Mouse (Mus musculus): ENCODE results near the gene Pam.

DNA sequence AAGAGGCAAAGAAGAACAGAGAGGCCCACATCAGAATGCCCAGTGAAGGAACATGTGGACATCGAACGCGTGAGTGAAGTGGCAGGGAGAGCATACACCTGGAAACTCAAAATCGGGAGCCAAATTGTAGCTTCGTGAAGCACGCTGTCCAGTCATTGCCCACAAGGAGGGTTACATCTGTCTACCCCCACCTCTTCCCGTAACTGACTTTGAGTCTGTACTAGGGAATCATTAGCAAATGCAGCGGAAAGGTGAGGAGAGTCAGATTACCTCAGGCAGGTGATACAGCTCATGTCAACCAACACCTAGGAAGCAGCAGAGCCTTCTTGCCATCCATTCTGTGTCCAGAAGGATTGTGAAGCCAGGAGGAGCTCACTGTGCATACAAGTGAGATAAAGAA, 39.9 kb downstream of the Pam start:
- no peak for TF ChIP-seq CTCF (IDR thresholded peaks at IDR 0.05; ENCODE audit: low read depth)
- TF ChIP-seq EP300 (optimal IDR thresholded peaks at IDR 0.05), result no peak

Data from stomach, postnatal 0 days (tissue).